Mouse (Mus musculus): Measurements from ENCODE around the gene Dnajc11.

GRCm38 (mm10) chr4:151993035-151993434 is 59.5 kb downstream of the Dnajc11 start:
- TF ChIP-seq TAL1 (IDR thresholded peaks at IDR 0.05; ENCODE audit: low read length) = no peak
- TF ChIP-seq GATA1 (IDR thresholded peaks at IDR 0.05; ENCODE audit: low read length) = no peak

Data from erythroblast, embryonic 14.5 days (primary cell).